Mouse (Mus musculus) heart, adult 2 months (tissue): ENCODE measurements around the gene Gm49387.

ENCODE experiments used
- CTCF ChIP-seq: fragments of 200-600 bp; IDR thresholded peaks from 2 replicates; pipeline ENCODE4 v1.8.1; 2022; ENCODE audit warnings: antibody characterized with exemption, mild to moderate bottlenecking, moderate library complexity
- POLR2A ChIP-seq: fragments of 200-500 bp; IDR thresholded peaks from 2 replicates; pipeline ENCODE4 v1.6.1; 2011; ENCODE audit warnings: mild to moderate bottlenecking, low read depth, low read length, control low read depth; ENCODE audit not compliant: insufficient read depth

DNA sequence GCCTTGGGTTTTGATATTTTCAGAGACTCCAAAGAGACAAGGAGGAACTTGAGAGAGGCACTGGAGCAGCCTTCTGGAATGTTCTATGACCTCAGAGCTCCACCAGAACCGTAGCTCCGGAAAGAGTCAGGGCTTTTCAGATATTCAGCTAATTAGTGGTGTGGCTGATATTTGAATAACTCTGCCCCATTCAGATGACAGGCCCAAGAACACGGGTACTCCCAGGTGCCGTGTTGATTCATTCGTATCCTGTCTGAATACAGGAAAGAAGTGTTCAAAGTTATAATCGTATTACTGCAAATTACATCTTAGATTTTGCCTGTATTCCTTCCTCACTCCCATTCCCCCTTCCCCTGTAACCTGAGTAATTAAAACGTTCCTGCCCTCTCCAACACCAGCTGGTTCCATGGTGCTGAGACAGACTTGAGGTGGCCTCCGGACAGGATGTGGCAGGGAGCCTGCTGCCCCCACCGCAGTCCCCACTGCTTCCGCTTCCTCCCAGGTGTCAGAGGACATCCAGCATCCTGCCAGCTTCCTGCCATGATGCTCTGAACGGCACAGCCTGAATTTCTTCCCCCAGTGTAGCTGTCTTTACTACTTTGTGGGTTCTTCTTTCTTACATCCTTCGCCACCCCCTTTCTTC lies 109.1 kb downstream of the Gm49387 start:
- TF ChIP-seq CTCF = no peak
- no peak for TF ChIP-seq POLR2A
